Mouse (Mus musculus): ENCODE results near the gene Fam193a. TPM values are rescaled to one million over a fixed set of nuclear protein-coding genes. Genes with fewer than 3 reads are reported as not detected.

Fam193a gene
- polyA plus RNA-seq, 1 experiment from 2014 or later = 3.3 TPM

DNA sequence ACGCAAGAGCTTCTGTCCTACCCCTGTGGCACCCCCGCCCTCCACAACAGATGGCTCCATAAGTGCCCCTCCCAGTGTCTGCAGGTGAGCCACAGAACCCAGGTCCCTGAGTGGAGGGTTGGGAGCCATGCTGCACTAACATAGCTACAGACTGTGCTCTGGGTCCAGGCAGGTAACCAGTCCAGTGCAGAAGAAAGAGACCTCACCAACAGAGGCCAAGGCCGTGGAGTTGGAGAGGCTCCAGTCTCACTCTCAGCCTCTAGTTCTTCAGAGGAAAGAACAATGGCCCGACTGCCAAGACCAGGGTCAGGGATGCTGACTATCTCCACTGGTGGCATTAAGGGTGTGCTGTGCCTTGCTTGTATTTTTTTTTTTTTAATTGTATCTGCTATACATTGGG is 91.6 kb downstream of the Fam193a start:
- no peaks in the 10 kb centered on the region for H3K27me3 ChIP-seq (ENCODE audit: control insufficient read depth, insufficient read depth, low read depth, low read length)
- no peak for ATAC-seq (ENCODE audit: low read depth)
- H3K4me3 ChIP-seq (ENCODE audit: low read depth, low read length) = no peak overlapping the region
- H3K27ac ChIP-seq (ENCODE audit: low read length) = no peak overlapping the region
- no peak overlapping the region for H3K9ac ChIP-seq (ENCODE audit: low read depth, low read length)
- H3K4me2 ChIP-seq (ENCODE audit: low read depth, low read length) = no peak overlapping the region
- no peaks in the 10 kb centered on the region for H3K4me1 ChIP-seq (ENCODE audit: control insufficient read depth, low read depth, low read length)
- peaks cover 55% of the 10 kb centered on the region for H3K36me3 ChIP-seq (ENCODE audit: control insufficient read depth, insufficient read depth)
- 86% methylated on average over 4 of the region's 4 CpGs for WGBS (ENCODE audit: insufficient replicate concordance)
- H3K9me3 ChIP-seq (replicated peaks; ENCODE audit: control insufficient read depth, low read length) = no peaks in the 10 kb centered on the region

DNA sequence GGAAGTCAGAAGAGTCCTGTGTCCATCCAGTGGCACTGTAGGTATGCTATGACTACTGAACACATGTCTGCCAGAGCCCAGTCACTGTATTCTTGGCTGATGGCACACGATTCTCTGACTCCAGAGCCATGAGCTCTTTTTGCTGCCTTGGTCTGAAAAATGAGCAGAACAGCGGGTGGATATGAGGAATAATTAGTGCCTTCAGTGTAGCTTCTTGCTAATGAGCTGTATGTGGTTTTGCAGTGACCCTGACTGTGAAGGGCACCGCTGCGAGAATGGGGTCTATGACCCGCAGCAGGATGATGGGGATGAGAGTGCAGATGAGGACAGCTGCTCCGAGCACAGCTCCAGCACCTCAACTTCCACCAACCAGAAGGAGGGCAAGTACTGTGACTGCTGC is 92.1 kb downstream of the Fam193a start:
- ATAC-seq (ENCODE audit: low read depth) = no peak
- no peak overlapping the region for H3K4me3 ChIP-seq (ENCODE audit: low read depth, low read length)
- WGBS (ENCODE audit: insufficient replicate concordance) = 82% methylated on average over 6 of the region's 6 CpGs
- no peaks in the 10 kb centered on the region for H3K4me1 ChIP-seq (ENCODE audit: control insufficient read depth, low read depth, low read length)
- no peaks in the 10 kb centered on the region for H3K27me3 ChIP-seq (ENCODE audit: control insufficient read depth, insufficient read depth, low read depth, low read length)
- no peak overlapping the region for H3K4me2 ChIP-seq (ENCODE audit: low read depth, low read length)
- peaks cover 61% of the 10 kb centered on the region for H3K36me3 ChIP-seq (ENCODE audit: control insufficient read depth, insufficient read depth)
- H3K27ac ChIP-seq (ENCODE audit: low read length) = no peak overlapping the region
- H3K9me3 ChIP-seq (replicated peaks; ENCODE audit: control insufficient read depth, low read length) = no peaks in the 10 kb centered on the region
- H3K9ac ChIP-seq (ENCODE audit: low read depth, low read length) = no peak overlapping the region

DNA sequence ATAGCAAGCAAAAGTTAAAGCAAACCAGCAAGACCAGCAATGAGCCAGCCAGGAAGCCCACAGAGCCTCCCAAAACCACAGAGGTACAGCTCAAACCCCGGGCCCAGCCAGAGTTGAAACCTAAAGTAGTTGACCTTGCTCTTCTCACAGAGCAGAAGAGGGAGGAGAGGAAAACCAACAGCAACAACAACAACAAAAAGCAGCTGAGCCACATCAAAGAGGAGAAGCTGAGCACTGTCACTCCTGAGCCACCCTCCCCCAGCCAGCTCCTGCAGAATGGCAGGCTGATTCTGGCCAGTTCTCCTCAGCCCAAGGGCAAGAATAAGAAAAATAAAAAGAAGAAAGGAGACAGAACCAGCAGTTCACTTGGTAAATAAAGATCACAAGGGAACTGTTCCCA is 96.3 kb downstream of the Fam193a start:
- H3K4me3 ChIP-seq (ENCODE audit: low read depth, low read length) = no peak overlapping the region
- no peak overlapping the region for H3K9ac ChIP-seq (ENCODE audit: low read depth, low read length)
- peaks cover 16% of the 10 kb centered on the region for H3K4me1 ChIP-seq (ENCODE audit: control insufficient read depth, low read depth, low read length)
- H3K27me3 ChIP-seq (ENCODE audit: control insufficient read depth, insufficient read depth, low read depth, low read length) = no peaks in the 10 kb centered on the region
- no peak overlapping the region for H3K4me2 ChIP-seq (ENCODE audit: low read depth, low read length)
- H3K27ac ChIP-seq (ENCODE audit: low read length) = no peak overlapping the region
- no peaks in the 10 kb centered on the region for H3K9me3 ChIP-seq (replicated peaks; ENCODE audit: control insufficient read depth, low read length)
- 50% methylated on average over 1 of the region's 1 CpGs for WGBS (ENCODE audit: insufficient replicate concordance)
- H3K36me3 ChIP-seq (ENCODE audit: control insufficient read depth, insufficient read depth) = peaks cover 35% of the 10 kb centered on the region
- ATAC-seq (ENCODE audit: low read depth) = no peak

DNA sequence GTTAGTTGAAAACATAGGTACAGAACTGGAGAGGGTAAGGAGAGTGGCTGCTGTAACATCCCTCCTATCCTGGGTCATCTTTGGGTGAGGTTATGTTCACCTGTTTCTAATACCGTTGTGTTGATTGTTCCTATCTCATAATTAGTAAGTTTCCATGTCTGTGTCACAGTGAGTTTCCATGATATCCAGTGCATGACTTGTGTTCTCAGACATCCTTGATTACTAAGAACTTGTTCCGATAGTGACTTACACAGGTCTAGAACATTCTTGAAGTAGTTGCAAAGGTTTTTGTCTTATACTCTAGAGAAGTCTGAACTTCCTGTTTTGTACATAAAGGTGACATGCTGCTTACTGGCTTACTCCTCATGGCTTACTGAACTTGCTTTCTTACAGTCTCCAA is 96.9 kb downstream of the Fam193a start:
- Histone ChIP-seq H3K4me3 (ENCODE audit: low read depth, low read length) (no peak overlapping the region), H3K27ac (ENCODE audit: low read length) (no peak overlapping the region), H3K9ac (ENCODE audit: low read depth, low read length) (no peak overlapping the region), H3K4me2 (ENCODE audit: low read depth, low read length) (no peak overlapping the region), H3K27me3 (ENCODE audit: control insufficient read depth, insufficient read depth, low read depth, low read length) (no peaks in the 10 kb centered on the region), H3K36me3 (ENCODE audit: control insufficient read depth, insufficient read depth) (peaks cover 31% of the 10 kb centered on the region), H3K4me1 (ENCODE audit: control insufficient read depth, low read depth, low read length) (peaks cover 16% of the 10 kb centered on the region), H3K9me3 (replicated peaks; ENCODE audit: control insufficient read depth, low read length) (no peaks in the 10 kb centered on the region)
- ATAC-seq (ENCODE audit: low read depth) = no peak
- 84% methylated on average over 2 of the region's 2 CpGs for WGBS (ENCODE audit: insufficient replicate concordance)

DNA sequence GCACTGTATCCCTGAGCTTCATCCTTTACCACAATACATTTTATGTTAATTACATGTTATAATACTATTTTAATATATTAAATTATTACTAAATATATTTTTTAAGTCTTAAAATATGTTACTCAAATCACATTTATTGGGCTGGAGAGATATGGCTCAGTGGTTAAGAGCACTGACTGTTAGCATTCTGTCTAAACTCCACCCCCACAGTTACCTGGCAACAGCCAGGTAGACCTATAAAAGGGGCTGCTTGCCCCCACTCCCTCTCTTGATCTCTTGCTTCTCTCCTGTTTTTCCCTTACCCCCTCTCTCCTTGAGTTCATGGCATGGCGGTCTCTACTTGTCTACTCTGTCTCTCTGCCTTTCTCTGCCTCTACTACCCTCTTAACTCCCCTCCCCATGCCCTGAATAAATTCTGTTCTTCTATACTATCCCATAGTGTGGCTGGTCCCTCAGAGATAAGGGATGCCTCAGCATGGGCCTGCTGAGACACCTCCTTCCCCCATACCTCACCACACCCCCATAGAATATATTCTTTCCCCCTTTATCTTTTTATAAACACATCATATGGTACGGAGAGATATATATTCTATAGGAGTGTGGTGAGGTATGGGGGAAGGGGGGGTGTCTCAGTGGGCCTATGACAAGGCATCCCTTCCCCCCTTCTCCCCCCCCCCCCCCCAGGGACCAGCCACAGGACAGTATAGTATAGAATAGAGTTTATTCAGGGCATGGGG is 98.5 kb downstream of the Fam193a start:
- H3K27ac ChIP-seq (ENCODE audit: low read length) = peak overlapping the region; percentile 60
- WGBS (ENCODE audit: insufficient replicate concordance) = 32% methylated on average over 2 of the region's 2 CpGs
- no peaks in the 10 kb centered on the region for H3K9me3 ChIP-seq (replicated peaks; ENCODE audit: control insufficient read depth, low read length)
- peaks cover 16% of the 10 kb centered on the region for H3K4me1 ChIP-seq (ENCODE audit: control insufficient read depth, low read depth, low read length)
- peak; percentile 97 for ATAC-seq (ENCODE audit: low read depth)
- no peak overlapping the region for H3K4me2 ChIP-seq (ENCODE audit: low read depth, low read length)
- no peak overlapping the region for H3K9ac ChIP-seq (ENCODE audit: low read depth, low read length)
- H3K36me3 ChIP-seq (ENCODE audit: control insufficient read depth, insufficient read depth) = peaks cover 28% of the 10 kb centered on the region
- H3K4me3 ChIP-seq (ENCODE audit: low read depth, low read length) = no peak overlapping the region
- H3K27me3 ChIP-seq (ENCODE audit: control insufficient read depth, insufficient read depth, low read depth, low read length) = no peaks in the 10 kb centered on the region

DNA sequence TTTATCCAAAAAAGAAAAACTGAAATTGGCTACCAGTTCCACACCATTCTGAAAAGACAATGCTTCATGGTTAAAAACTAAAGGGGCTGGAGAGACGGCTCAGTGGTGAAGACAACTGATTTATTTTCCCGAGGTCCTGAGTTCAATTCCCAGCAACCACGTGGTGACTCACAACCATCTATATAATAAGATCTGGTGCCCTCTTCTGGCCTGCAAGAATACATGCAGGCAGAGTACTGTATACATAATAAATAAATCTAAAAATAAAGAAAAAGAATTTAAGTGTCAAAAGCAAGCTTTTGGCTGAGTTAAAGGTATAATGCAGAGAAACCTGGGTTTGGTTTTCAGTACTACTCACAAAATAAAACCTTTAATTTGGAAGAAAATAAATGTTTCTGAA is 111.2 kb downstream of the Fam193a start:
- no peaks in the 10 kb centered on the region for H3K27me3 ChIP-seq (ENCODE audit: control insufficient read depth, insufficient read depth, low read depth, low read length)

DNA sequence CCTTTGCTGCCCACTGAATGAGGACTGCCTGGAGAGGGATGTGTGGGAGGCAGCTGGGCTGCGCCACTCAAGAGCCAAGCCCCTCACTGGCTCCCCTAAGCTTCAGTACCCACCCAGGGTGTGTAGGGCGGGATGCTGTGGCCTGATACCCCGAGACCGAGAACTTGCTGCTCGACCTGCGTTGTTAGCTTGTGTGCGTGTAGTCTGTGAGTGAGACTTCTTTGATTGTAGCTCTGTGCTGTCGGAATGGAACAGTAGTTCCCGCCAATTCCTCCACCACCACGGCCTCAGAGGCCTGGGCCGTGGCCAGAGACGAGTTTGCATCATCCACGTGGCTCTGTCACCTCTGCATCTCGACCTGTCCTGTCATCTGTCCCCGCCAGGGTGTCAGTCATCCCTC is 116.0 kb downstream of the Fam193a start:
- Histone ChIP-seq H3K9ac (ENCODE audit: low read depth, low read length) (no peak overlapping the region), H3K9me3 (replicated peaks; ENCODE audit: control insufficient read depth, low read length) (no peaks in the 10 kb centered on the region), H3K4me3 (ENCODE audit: low read depth, low read length) (no peak overlapping the region), H3K4me1 (ENCODE audit: control insufficient read depth, low read depth, low read length) (no peaks in the 10 kb centered on the region), H3K27me3 (ENCODE audit: control insufficient read depth, insufficient read depth, low read depth, low read length) (no peaks in the 10 kb centered on the region), H3K4me2 (ENCODE audit: low read depth, low read length) (no peak overlapping the region), H3K36me3 (ENCODE audit: control insufficient read depth, insufficient read depth) (peaks cover 5% of the 10 kb centered on the region), H3K27ac (ENCODE audit: low read length) (no peak overlapping the region)
- ATAC-seq (ENCODE audit: low read depth) = no peak
- 80% methylated on average over 15 of the region's 15 CpGs for WGBS (ENCODE audit: insufficient replicate concordance)

More for the DNA sequence above, 111.2 kb downstream of the Fam193a start:
- H3K4me1 ChIP-seq (ENCODE audit: control insufficient read depth, low read depth, low read length) = no peaks in the 10 kb centered on the region
- H3K27ac ChIP-seq (ENCODE audit: low read length) = no peak overlapping the region
- H3K9ac ChIP-seq (ENCODE audit: low read depth, low read length) = no peak overlapping the region
- peaks cover 20% of the 10 kb centered on the region for H3K36me3 ChIP-seq (ENCODE audit: control insufficient read depth, insufficient read depth)
- no peaks in the 10 kb centered on the region for H3K9me3 ChIP-seq (replicated peaks; ENCODE audit: control insufficient read depth, low read length)
- H3K4me2 ChIP-seq (ENCODE audit: low read depth, low read length) = no peak overlapping the region
- 76% methylated on average over 3 of the region's 3 CpGs for WGBS (ENCODE audit: insufficient replicate concordance)
- no peak for ATAC-seq (ENCODE audit: low read depth)
- no peak overlapping the region for H3K4me3 ChIP-seq (ENCODE audit: low read depth, low read length)

DNA sequence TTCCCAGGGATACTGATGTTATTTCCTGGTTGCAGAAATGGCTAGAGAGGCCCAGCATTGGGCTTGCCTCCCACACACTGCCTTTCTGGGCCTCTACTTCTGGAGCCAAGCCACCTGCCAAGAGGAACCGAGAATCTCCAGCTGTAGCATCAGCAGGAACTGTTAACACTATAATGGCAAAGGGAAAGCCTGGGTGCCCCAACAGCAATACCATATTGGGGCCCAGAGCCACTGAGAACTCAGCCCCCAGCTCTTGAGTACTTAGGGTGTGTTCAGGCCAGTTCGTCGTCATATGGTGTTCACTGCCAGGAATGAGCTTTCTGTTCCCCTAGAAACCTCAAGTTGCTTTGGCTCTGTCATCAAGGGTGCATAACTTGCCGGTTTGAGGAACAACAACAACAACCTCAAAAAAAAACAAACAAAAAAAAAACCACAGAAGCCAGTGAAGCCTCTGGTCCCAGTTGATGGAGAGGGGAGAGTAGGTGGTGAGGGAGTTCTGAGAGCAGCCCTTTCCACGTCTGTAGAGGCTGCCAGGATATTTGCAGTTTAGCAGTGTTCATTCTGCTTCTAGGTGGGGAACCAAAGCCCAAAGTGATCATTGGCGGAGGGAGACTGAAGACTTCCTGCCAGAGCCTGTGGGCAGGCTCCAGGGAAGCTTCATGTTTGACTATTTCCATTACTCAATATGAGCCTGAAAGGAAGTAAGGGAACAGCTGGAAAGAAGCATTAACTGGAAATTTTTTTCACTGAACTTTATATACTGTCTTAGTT is 117.8 kb downstream of the Fam193a start:
- no peak overlapping the region for H3K27ac ChIP-seq (ENCODE audit: low read length)
- peaks cover 5% of the 10 kb centered on the region; the same call in 1 of the 2 replicates for H3K36me3 ChIP-seq (ENCODE audit: control insufficient read depth, insufficient read depth)
- H3K9me3 ChIP-seq (replicated peaks; ENCODE audit: control insufficient read depth, low read length) = no peaks in the 10 kb centered on the region
- H3K9ac ChIP-seq (ENCODE audit: low read depth, low read length) = no peak overlapping the region
- no peaks in the 10 kb centered on the region for H3K4me1 ChIP-seq (ENCODE audit: control insufficient read depth, low read depth, low read length)
- H3K4me2 ChIP-seq (ENCODE audit: low read depth, low read length) = no peak overlapping the region
- H3K4me3 ChIP-seq (ENCODE audit: low read depth, low read length) = no peak overlapping the region
- ATAC-seq (ENCODE audit: low read depth) = no peak
- no peaks in the 10 kb centered on the region for H3K27me3 ChIP-seq (ENCODE audit: control insufficient read depth, insufficient read depth, low read depth, low read length)
- 66% methylated on average over 6 of the region's 6 CpGs for WGBS (ENCODE audit: insufficient replicate concordance)

DNA sequence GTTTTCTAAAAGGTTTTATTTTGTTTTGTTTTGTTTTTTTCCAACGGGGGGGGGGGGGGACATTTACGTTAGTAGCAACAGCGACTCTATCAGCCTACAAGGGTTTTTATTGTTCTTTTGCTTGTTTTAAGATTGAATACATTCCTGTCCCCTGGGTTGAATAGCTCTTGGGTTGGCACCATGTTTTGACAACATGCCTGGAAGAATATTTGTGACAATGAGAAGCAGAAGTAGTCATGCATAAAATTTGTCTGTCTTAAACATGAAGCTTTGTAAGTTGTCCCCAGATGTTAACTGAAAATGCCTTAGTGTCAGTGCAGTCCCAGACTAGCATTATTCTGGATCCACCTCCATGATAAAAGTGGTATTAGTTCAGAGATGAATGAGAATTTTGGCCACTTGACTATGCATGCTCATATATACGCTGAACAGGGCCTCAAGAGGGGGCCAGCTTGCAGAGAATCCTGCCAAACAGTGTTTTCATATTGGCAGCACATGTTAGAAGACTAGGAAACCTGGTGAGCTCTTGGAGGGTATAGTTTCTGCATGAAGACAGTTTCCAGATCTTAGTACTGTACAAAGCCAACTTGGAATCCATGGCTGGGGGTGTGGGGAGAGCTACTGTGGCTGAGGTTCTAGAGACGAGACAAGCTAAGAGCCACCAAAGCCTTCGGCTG is 119.1 kb downstream of the Fam193a start:
- Histone ChIP-seq H3K9ac (ENCODE audit: low read depth, low read length) (no peak overlapping the region), H3K27me3 (ENCODE audit: control insufficient read depth, insufficient read depth, low read depth, low read length) (no peaks in the 10 kb centered on the region), H3K4me3 (ENCODE audit: low read depth, low read length) (no peak overlapping the region), H3K4me1 (ENCODE audit: control insufficient read depth, low read depth, low read length) (no peaks in the 10 kb centered on the region), H3K4me2 (ENCODE audit: low read depth, low read length) (no peak overlapping the region), H3K36me3 (ENCODE audit: control insufficient read depth, insufficient read depth) (peaks cover 5% of the 10 kb centered on the region; the same call in 1 of the 2 replicates), H3K9me3 (replicated peaks; ENCODE audit: control insufficient read depth, low read length) (no peaks in the 10 kb centered on the region), H3K27ac (ENCODE audit: low read length) (no peak overlapping the region)
- 69% methylated on average over 6 of the region's 6 CpGs for WGBS (ENCODE audit: insufficient replicate concordance)
- ATAC-seq (ENCODE audit: low read depth) = no peak

Data from liver, embryonic 16.5 days (tissue).